Mouse (Mus musculus): Measurements from ENCODE around the gene Ocln. TPM values are rescaled to one million over a fixed set of nuclear protein-coding genes. Genes with fewer than 3 reads are reported as not detected.

Ocln gene
- total RNA-seq (2021): 1 to 10 TPM; 1.6 TPM

DNA sequence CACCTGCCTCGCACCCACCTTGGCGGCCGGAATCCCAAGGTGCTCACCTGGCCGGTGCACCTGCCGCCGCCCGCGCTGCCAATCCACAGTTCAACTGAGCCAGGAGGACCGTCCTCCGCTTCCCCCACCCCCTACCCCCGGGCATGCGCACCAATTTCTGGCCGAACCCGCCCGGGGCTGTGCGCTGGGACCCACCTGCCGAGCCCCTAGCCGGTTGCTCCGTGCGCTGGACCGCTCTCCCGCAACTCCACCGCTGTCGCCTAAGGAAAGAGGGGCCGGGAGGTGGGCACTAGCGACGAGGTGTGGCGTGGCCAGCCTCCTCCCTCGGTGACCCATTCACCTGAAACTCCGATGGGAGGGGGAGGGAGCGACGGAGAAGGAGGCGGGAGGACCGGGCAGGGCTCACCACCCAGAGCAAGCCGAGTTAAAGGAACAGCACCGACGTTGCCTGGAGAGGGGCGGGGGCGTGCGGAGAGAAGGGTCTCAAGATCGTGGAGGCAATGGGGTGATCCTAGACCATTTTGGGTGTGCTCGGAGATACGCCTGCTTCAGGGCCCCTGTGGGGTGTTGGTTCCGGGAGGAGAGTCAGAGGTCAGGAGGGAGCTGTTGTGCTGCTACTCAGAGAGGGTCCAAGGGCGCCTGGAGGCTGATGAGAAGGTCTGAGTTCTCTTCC, at the start of gene Ocln:
Gene Ocln, minus strand, starts transcription at position 350 of the 673 bp plus-strand sequence.
- peak; percentile 12 for DNase-seq

DNA sequence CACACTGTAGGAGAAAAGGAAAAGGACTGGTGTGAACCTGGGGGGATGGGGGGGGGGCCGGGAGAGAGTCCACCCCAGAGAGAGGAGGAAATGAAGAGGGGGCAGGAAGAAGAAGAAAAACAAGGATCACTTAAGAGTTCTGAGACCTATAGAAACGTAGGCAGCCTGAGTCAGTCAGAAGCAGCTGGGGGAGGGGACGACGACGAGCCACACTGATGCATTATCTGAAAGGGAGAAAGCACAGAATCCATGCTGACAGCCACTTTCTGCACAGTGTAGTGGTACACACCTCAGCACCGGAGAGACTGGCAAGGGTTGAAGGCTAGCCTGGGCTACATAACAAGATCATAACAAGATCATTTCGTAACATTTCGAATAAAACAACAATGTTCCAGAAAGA, 48.5 kb upstream of the Ocln start:
- DNase-seq: no peak

DNA sequence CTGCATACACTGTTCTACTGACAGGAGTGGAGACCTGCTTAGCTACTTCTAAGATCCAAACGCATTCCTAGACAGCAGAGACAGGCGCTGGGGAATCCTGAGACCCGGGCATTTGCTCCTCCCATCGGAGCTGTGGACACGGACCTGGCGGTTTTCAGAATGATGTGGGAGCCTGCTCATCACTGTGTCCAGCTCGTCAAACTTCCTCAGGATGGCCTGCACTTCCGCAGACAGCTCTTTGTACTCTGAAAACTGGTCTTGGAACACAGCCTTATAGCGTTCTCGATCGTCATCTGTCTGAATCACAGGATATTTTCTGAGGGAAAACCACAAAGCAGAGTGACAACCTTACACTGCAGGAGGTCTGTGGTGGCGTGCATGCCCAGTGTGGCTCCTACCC, 47.8 kb upstream of the Ocln start:
- DNase-seq: no peak

DNA sequence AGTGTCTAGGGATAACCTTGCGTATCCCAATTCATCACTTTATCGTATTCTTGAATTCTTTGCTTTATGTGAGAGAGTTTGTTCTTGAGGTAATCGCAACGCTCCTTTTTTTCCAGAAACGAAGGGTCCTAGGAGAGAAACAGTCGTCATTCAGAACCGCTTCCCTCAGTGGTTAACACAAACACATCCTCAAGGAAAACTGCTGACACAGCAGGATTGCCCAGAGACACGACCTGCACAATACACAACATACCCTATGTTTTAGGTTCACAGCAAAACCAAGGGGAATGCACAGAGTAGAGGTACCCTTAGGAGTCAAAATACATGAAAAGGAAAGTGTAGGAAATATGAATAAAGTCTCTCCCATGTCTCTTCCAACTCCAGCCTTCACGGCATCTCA, 44.8 kb upstream of the Ocln start:
- DNase-seq: no peak

DNA sequence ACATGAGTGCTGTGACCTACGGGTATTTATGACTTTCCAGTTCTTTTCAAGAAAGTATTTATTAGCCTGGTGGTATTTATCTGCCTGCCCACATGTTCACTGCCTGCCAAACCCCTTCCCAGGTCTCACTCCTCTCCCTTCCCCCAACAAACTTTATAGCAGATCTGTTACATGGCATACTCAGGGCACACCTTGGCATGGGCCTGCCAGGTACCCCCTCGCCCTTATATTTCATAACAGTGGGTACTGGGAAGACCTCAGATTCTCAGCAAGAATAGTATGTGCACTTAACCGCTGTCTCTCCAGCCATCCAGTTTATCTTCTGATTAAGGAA, 43.0 kb upstream of the Ocln start:
- no peak for DNase-seq

DNA sequence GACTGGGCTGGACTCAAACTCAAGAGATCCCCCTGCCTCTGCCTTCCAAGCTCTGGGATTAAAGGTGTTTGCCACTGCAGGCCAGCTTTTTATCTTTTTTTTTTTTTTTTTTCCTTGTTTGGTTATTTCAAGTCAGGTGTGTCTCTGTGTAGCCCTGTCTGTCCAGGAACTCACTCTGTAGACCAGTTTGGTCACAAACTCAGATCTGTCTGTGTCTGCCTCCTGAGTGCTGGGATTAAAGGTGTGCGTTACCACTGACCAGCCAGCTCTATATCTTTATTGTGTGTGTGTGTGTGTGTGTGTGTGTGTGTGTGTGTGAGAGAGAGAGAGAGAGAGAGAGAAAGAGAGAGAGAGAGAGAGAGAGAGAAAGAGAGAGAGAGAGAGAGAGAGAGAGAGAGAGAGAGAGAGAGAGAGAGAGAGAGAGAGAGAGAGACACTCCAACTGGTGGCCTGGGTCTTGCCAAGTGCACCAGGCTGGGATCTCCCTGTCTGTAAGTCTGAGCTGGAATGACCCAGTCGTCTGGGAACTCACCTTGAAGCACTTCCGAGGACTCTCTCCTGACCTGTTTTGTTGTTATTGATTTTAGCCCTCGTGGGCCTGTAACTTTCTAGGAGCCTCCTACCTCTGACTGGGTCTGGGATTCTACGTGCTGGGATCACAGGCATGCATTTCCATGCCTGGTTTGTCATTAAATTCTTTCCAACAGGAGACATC, 42.5 kb upstream of the Ocln start:
- DNase-seq: no peak

DNA sequence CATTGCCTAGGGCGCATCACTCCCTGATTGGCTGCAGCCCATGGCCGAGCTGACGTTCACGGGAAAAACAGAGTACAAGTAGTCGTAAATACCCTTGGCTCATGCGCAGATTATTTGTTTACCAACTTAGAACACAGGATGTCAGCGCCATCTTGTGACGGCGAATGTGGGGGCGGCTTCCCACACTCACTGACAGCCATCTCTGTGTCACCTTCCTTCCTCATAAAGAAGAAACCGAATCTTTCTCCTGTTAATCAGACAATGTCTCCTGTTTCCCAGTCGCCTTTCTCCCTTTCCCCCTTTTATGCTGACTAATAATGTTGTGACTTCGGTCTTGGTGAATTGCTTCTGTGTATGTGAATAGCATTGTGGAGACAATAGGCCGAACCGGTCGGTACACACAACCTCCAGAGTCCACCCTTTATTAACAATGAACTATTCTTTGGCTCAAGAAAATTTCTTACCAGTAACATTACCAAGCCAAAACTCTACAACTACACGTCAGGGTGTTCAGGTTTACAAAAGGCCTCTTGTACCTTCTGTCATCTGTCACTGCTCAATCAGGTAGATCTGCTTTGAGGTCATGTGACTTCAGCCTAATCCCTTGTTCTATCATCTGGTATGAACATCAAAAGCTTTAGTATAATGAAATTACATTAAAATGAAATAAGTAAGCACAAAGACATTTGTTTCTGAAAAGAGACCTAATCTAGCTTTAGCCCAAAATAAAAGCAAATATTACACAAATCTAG, 41.7 kb upstream of the Ocln start:
- DNase-seq: peak; percentile 27

DNA sequence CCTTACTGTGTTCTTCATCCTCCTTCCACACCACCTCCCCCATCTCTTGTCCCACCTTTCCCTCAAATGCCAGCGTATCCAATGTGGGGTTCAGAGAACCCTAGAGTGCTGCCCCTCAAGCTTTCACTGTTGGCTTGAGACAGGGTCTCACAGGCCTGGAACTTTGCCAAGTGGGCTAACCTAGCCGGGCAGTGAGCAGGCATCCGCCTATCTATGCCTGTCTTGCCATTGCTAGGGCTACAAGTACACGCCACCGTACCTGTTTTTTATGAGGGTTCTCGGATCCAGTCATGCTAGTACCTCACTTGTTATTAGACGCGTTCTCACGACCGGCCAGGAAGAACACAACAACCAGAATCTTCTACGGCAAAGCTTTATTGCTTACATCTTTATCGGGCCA, 36.1 kb upstream of the Ocln start:
- DNase-seq: no peak

DNA sequence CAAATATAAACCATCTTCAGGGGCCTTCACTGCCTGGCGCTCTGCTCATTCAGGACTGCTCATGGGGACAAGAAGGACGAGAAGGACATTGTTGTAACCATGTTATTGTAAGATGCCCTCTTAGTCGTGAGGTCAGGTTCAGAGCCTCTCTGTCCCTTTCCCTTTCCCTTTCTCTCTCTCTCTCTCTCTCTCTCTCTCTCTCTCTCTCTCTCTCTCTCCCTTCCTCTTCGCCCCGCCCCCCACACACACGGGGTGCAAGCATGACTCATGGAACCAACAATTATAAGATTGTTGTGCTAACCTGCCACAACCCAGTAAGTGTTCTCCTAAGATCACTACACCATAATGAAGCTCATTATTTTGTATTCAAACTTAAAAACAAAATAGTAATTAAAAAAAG, 29.6 kb upstream of the Ocln start:
- DNase-seq: no peak

DNA sequence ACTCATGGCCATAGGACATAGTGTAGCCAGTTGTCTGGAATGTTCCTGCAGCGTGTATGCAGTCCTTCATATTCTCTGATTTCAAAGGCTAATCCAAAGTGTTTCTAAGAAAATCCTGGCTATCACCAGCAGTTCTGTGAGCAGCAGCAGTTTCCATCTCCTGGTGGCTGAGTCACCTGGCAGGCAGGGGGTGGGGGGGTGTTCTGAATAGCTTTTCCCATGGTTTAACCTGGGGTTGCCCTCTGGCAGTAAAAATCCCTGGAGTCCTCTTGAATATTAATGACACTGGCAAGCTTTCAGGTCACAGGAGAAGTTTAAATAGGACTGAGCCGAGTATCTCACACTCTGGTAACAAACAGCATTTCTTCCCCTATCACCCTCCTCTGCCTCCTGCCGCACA, 29.2 kb upstream of the Ocln start:
- DNase-seq: peak; percentile 48

DNA sequence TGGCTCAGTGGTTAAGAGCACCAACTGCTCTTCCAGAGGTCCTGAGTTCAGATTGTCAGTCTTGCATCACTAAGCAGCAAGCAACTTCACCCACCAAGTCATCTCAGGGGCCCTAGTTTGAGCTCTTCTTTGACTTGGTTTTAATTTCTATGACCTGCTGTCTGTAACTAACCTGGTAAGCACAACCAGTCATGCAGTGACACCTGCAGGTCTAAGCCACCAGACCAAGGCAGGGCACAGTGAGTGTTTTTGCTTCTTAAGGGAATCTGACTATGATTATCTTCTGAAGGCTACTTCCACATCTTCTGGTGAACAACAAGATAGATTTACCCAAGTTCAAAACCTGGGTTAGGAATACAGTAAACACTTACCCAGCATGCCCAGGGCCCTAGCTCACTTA, 27.4 kb upstream of the Ocln start:
- DNase-seq: no peak

DNA sequence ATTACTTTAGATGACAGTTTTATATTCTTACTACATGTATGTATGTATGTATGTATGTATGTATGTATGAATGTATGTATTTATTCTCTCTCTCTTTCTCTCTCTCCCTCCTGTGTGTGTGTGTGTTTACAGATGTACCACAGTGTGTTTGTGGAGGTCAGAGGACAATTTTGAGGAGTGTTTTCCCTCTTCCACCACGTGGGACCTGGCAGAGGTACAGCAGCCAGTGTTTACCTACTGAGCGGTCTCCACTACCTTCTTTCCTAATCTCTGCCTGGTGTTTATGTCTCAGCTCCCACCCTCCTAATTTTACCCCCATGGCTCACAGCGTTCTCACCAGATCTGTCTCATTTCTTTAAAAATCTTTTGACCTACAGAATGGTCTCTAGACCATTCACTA, 26.7 kb upstream of the Ocln start:
- DNase-seq: no peak

DNA sequence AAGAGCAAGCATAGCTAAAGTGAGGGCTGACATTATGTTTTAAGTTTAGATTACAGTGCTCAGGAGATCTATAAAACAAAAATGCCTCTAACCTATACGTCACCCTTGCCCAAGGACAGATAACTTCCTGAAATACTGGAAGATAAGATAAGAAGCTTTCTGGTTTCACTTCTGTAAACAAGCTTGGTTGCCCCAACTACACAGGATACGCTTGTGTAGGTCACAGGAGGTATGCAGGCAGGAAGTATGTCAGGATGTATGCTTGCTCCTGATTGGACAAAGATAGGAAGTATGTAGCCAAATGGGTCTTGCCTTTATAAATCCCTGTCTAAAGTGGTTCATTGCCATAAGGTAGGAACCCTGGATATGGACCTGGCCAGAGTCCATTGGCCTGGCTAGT, 23.4 kb upstream of the Ocln start:
- no peak for DNase-seq

DNA sequence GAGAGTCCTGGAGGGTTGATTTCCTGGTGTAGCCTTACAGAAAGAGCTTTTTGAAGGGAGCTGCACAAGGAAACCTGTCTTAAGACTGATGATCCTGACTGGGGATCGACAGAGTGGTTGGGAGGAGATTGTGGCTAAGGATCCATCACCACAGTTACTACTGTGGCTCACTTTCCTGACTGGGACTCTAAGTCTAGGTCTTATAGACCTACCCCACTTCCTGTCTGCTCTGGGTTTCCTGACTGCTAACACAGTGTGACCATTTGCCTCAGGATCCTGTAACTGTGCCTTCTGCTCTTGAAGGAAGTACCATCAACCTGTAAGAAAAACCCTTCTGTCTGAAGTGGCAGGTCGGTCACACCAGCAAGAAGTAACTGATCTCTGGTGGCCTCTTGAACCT, 18.2 kb upstream of the Ocln start:
- no peak for DNase-seq

DNA sequence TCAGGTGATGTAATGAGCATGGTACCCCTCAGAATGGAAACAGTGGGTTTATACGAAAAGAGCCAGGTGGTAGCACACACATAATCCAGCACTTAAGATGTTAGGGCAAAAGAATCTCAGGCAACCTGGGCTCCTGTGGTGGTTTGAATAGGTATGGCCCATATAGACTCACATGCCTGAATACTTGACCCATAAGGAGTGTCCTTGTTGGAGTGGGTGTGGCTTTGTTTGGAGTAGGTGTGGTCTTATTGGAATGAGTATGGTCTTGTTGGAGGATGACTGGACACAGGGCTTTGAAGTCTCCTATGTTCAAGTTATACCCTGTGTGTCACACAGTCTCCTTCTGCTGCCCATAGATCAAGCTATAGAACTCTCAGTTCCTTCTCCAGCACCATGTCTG, 15.8 kb upstream of the Ocln start:
- DNase-seq: no peak

DNA sequence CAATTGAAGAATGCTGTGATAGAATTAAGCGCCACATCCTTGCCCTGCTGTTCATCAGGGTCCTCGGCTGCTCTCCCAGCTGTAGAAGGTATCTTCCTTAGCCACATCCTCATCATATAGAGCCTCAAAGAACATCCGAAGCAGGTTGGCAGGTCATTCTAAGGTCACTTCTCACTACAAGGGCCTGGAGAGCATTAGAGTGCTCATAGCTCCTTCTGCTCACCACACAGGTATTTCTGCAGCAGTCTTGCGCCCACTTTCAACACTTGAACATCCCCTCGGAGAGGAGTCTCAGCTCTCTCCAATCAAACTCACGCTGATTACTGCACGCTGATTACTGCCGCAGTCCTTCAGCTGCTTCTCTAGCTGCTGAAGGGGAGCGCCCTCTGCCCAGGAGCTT, 6.9 kb upstream of the Ocln start:
- DNase-seq: no peak

DNA sequence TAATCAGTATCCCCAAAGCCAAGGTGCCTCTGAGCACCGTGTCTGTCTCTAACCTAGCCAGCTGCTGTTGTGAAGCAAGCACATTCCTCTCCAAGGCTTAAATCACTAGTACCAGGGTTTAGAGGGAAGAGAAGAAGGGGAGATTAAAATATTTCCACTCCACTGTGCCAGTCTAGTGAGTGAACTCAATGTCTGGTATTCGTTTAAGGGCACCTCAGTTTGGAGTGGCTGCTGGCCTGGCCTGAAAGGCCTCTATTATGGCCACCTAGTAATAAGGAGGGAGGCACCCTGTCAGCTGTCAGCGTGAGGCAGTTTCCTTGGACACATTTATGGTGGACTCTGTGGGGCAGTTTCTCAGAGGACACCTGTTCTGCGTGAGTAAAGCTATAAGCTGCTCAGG, 4.5 kb upstream of the Ocln start:
- no peak for DNase-seq

DNA sequence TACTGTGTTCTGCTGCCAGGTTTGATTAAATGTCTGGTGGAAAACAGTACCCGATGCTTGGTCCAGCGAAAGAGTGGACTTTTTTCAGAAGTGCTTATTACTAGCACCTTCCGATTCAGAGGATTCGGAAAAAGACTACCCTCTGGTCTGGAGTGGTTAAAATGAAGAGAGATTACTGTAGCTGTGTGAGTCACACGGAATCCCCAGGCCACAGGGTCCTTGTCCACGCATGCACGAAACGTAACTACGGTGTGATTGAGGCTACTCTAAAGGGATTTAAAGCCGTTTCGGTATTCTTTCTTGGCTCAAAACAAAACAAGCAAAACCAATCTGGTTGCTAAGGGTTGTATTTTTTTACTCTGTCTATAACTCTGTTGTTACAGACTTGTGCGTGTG, 522 bp upstream of the Ocln start:
- no peak for DNase-seq

DNA sequence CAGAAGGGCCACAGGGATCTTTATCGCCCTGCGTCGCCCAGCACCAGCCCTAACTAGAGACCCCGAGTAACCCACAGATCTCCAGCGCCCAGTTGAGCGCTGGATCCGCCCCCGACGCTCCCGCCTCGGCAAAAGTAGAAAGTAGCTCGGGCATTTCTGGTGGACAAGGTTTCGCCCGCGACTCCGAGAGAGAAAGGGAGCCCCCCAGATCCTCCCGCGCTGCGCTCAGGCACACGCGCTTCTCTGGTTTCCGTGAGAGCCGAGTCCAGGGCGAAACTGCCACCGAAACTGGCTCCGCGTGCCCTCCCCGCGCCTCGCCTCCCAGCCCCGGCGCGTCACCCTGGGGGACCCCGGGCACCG, 529 bp downstream of the Ocln start:
- peak; percentile 8 for DNase-seq

DNA sequence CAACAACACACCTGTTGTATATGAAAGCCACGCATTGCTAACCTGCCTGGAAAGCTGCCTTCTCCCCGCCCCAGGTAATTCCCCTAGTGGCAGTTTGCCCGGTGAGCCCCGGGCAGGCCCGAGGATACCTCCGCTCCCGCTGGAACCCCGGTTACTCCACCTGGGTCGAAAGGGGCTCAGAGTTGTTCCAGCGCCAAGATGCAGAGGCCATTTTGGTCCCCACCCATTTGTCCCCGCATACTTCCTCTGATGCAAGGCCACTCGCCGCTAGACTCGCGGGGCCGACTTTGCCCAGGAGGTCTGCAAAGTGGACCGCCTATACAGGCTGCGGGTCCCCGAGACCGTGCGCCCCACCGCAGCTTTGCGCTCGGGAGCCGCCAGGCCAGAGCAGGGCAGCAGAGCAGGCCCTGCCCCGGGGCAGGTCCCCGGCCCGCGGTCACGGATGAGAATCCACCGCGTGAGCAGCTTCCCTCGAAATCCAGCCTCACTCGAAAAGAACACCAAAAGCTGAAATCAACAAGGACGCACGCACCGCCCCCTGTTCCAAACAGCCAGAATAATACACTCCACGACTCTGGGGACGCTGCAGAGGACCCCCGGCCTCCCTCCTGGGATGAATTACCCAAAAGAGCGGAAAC, 1.0 kb downstream of the Ocln start:
- DNase-seq: peak; percentile 7

DNA sequence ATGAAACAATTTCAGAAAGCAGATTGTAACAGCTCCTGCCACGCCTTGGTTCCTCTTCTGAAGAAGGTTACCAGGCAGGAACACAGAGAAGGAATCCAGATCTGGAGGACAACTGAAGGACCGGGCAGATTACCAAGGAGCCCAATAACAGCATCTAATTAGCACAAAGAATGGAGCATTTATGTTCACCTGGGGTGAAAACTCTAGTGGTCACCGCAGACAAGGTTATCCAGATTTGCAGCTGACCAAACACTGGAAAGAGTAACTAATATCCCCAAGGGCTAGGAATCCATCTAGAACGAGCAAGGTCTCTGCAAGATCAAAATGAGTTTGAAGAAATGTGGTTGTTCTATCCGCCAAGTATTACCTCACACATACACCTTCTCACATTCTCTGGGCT, 5.2 kb downstream of the Ocln start:
- no peak for DNase-seq

DNA sequence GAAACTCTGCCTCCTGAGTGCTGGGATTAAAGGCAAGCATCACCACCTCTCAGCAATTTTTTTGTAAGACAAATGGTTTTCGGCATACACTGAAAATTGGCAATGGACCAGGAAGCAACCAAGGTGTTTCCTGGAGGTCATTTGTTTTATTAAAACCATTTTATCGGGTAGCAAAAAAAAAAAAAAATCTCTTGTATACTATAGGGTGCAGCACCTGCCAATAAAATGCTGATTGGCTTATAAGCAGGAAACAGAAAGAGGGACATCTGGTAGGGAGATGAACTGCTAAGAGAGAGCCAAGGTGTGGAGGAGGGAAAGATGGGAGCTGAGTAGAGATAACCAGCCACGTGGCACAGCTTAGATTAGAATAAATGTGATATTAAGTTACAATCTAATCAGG, 7.0 kb downstream of the Ocln start:
- DNase-seq: no peak

DNA sequence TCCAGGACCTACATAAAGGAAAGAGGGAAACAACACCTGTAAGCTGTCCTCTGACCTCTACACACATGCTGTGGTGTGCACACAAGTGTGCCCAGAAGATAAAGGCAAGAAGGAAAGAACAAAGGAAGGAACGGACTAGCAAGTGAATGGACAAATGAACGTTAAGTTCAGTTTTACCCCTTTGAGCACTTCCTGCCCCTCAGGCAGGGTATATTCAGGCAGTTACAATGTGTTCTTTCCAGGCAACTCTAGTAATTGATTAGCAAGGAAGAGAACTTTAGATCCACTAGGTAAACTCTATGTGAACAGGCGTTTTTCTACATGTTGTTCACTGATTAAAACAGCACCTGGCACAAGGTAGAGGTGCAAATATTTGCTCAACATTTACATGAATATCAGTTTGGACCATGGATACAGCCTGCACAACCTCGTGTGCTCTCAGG, 8.3 kb downstream of the Ocln start:
- no peak for DNase-seq
